Mouse (Mus musculus): ENCODE data around the gene Tbr1. TPM values are rescaled to one million over a fixed set of nuclear protein-coding genes. Genes with fewer than 3 reads are reported as not detected.

The Tbr1 gene
- polyA plus RNA-seq, 1 experiment from 2014 or later, result not detected

DNA sequence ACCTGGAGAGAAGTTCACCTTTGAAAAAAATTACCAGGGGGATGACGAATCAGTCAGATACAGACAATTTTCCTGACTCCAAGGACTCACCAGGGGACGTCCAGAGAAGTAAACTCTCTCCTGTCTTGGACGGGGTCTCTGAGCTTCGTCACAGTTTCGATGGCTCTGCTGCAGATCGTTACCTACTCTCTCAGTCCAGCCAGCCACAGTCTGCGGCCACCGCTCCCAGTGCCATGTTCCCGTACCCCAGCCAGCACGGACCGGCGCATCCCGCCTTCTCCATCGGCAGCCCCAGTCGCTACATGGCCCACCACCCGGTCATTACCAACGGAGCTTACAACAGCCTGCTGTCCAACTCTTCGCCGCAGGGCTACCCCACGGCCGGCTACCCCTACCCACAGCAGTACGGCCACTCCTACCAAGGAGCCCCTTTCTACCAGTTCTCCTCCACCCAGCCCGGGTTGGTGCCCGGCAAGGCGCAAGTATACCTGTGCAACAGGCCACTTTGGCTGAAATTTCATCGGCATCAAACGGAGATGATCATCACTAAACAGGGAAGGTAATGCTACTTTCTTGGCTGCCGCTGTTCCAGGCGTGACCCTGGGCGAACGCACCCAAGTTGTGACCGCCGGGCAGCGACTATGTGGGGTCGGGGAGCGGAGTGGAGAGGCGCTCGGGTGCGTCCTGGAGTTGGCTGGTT is 2.3 kb downstream of the Tbr1 start:
- Histone ChIP-seq H3K4me3 (replicated peaks) (0 out of 2 replicates have a peak overlapping the region, but pooled peaks have one; percentile 3), H3K27me3 (replicated peaks) (peaks cover 53% of the 10 kb centered on the region)
- under 1% methylated on average over 39 of the region's 39 CpGs for WGBS

DNA sequence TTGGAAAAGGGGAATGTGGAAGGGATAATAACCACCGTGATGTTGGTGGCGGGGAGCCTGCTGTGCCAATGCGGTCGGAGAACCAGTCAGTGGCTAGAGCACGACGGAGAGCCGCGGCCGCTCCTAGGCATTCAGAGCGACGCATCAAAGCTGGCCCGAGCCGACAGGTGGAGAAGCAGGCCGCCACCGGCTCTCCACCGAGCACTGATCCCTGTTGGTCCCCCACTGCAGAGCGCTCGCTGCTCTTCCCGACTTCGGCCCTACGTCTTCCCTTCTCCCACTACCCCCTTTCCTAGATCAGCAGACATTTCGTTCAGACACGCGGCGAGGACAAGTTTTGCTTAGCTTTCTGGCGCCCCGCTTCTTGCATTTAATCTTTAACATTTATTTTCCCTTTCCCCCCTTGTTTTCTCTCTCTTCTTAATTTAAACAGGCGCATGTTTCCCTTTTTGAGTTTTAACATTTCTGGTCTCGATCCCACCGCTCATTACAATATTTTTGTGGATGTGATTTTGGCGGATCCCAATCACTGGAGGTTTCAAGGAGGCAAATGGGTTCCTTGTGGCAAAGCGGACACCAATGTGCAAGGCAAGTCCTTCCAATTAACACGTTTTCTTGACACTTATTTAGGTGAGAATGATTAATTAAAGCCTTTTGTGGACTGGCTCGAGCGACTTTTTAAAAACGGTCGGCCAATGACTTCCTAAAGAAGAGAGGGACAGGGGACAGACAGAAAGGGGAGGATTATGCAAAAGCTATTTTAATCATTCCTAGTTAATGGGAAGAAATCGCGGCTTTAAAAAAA is 3.0 kb downstream of the Tbr1 start:
- 0 out of 2 replicates have a peak overlapping the region, but pooled peaks have one; percentile 2 for H3K4me3 ChIP-seq (replicated peaks)
- H3K27me3 ChIP-seq (replicated peaks), result peaks cover 60% of the 10 kb centered on the region
- H3K4me1 ChIP-seq, result peaks cover 7% of the 10 kb centered on the region; the same call in 1 of the 2 replicates
- no peaks in the 10 kb centered on the region for H3K9me3 ChIP-seq
- H3K4me2 ChIP-seq, result peak overlapping the region; percentile 4; the same call in 1 of the 2 replicates
- H3K36me3 ChIP-seq, result no peaks in the 10 kb centered on the region
- WGBS, result 1% methylated on average over 39 of the region's 39 CpGs
- no peak for ATAC-seq (ENCODE audit: insufficient read depth, low FRiP score, low read depth)
- no peak overlapping the region for H3K9ac ChIP-seq
- H3K27ac ChIP-seq, result no peak overlapping the region

More for the DNA sequence above, 2.3 kb downstream of the Tbr1 start:
- H3K9ac ChIP-seq, result no peak overlapping the region
- peak; percentile 39; the same call in 1 of the 2 replicates for ATAC-seq (ENCODE audit: insufficient read depth, low FRiP score, low read depth)
- H3K4me2 ChIP-seq, result peak overlapping the region; percentile 14; the same call in 1 of the 2 replicates
- no peaks in the 10 kb centered on the region for H3K36me3 ChIP-seq
- H3K4me1 ChIP-seq, result peaks cover 7% of the 10 kb centered on the region; the same call in 1 of the 2 replicates
- H3K27ac ChIP-seq, result no peak overlapping the region
- no peaks in the 10 kb centered on the region for H3K9me3 ChIP-seq

DNA sequence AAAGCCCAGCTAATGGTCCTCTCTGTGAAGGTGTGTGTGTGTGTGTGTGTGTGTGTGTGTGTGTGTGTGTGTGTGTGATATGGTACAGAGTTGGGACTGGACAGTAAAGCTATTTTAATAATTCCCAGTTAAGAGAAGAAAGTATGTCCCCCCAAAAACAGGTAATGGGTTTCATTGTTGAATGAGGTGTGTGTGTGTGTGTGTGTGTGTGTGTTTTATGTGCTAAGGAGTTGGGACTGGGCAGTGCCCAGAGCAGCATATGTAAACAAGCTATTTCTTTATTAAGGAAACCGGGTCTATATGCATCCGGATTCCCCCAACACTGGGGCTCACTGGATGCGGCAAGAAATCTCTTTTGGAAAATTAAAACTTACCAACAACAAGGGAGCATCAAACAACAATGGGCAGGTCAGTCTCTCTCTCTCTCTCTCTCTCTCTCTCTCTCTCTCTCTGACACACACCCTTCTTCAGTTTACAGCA is 3.7 kb downstream of the Tbr1 start:
- H3K27me3 ChIP-seq (replicated peaks), result peaks cover 67% of the 10 kb centered on the region

DNA sequence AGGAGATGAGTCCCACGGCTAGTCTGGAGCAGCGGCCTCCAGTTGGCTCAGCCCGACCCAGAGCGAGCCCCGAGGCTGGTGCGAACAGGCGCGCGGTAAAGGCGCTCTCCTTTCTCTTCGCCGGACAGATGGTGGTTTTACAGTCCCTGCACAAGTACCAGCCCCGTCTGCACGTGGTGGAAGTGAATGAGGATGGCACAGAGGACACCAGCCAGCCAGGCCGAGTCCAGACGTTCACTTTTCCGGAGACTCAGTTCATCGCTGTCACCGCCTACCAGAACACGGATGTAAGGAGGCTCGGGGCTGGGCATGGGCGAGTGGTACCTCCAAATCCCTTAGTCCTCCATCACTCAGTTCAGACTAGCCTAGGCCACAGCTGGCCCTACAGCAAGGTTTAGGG is 4.4 kb downstream of the Tbr1 start:
- Histone ChIP-seq H3K9ac (no peak overlapping the region), H3K27ac (no peak overlapping the region), H3K27me3 (replicated peaks) (peaks cover 69% of the 10 kb centered on the region), H3K4me2 (no peak overlapping the region), H3K36me3 (no peaks in the 10 kb centered on the region), H3K4me1 (peaks cover 16% of the 10 kb centered on the region), H3K4me3 (replicated peaks) (no peak overlapping the region), H3K9me3 (no peaks in the 10 kb centered on the region)
- no peak for ATAC-seq (ENCODE audit: insufficient read depth, low FRiP score, low read depth)
- WGBS, result 2% methylated on average over 22 of the region's 22 CpGs

More for the DNA sequence above, 3.7 kb downstream of the Tbr1 start:
- Histone ChIP-seq H3K36me3 (no peaks in the 10 kb centered on the region), H3K9ac (no peak overlapping the region), H3K27ac (no peak overlapping the region), H3K4me1 (peaks cover 8% of the 10 kb centered on the region), H3K4me2 (no peak overlapping the region), H3K4me3 (replicated peaks) (no peak overlapping the region), H3K9me3 (no peaks in the 10 kb centered on the region)
- ATAC-seq (ENCODE audit: insufficient read depth, low FRiP score, low read depth), result no peak
- WGBS, result 3% methylated on average over 3 of the region's 3 CpGs

DNA sequence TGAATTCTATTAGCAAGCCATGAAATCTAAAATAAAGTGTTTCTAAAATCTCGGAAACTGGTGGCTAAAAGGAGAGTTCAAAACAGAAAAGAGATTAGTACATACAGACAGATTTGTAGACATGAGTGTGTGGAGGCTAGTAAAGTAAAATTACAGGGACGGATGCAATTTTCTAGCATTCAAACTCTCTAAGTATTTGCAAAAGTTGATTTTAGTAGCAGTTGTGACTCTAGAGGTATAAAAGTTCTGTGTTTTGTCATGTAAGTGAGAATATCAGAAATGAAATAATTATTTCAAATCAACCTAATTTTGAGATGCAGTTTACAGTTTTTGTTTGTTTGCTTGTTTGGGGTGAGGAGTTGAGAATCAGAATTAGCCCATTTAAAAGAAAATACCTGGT is 5.1 kb downstream of the Tbr1 start:
- no peak overlapping the region for H3K27ac ChIP-seq
- H3K4me2 ChIP-seq, result no peak overlapping the region
- peaks cover 69% of the 10 kb centered on the region for H3K27me3 ChIP-seq (replicated peaks)
- no peaks in the 10 kb centered on the region for H3K36me3 ChIP-seq
- no peak overlapping the region for H3K9ac ChIP-seq
- no peaks in the 10 kb centered on the region for H3K9me3 ChIP-seq
- peaks cover 21% of the 10 kb centered on the region for H3K4me1 ChIP-seq
- no peak for ATAC-seq (ENCODE audit: insufficient read depth, low FRiP score, low read depth)
- WGBS, result 23% methylated on average over 2 of the region's 2 CpGs
- no peak overlapping the region for H3K4me3 ChIP-seq (replicated peaks)

DNA sequence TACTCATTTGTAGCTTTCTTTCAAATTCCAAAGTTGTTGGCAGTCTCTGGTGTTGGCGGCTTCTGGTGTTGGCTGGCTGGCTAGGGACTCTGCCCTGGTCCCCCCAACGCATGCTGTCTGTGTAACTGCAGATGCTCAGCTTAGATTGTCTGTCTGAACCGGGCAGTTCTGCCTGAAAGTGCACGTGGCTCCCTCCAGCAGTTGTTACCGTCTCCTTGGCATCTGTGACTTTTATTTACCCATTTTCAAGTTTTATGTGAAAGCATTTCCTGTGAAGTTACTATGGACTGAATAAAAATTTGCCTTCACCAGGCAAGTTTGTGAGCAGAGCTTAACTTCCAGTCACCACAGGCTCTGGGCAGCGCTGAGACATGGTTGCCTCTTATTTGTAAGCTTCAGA is 6.0 kb downstream of the Tbr1 start:
- no peak overlapping the region for H3K9ac ChIP-seq
- H3K4me2 ChIP-seq, result no peak overlapping the region
- H3K4me1 ChIP-seq, result peaks cover 21% of the 10 kb centered on the region
- peaks cover 65% of the 10 kb centered on the region for H3K27me3 ChIP-seq (replicated peaks)
- no peak overlapping the region for H3K27ac ChIP-seq
- 2% methylated on average over 6 of the region's 6 CpGs for WGBS
- H3K36me3 ChIP-seq, result no peaks in the 10 kb centered on the region
- H3K9me3 ChIP-seq, result no peaks in the 10 kb centered on the region
- H3K4me3 ChIP-seq (replicated peaks), result no peak overlapping the region
- ATAC-seq (ENCODE audit: insufficient read depth, low FRiP score, low read depth), result no peak

DNA sequence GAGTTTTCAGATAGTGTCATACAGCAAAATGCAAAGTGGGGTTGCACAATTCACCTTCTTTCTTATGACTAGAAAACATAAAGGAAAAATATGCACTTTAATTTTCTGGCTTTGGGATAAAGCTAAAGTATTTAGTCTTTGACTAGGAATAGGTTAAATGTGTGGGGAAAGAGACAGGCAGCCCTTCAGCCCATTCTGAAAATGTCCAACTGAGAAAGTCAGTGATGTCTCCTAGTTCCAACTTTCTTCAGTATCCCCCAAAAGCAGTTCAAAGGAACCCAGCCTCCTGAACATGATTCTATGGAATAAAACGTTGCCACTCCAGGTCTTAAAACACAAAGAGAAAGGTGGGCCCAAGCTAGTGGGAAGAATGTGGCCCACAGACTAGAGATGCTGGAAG is 6.7 kb downstream of the Tbr1 start:
- H3K9ac ChIP-seq, result no peak overlapping the region
- H3K36me3 ChIP-seq, result no peaks in the 10 kb centered on the region
- H3K4me3 ChIP-seq (replicated peaks), result no peak overlapping the region
- peaks cover 21% of the 10 kb centered on the region for H3K4me1 ChIP-seq
- H3K9me3 ChIP-seq, result no peaks in the 10 kb centered on the region
- H3K27ac ChIP-seq, result no peak overlapping the region
- no peak for ATAC-seq (ENCODE audit: insufficient read depth, low FRiP score, low read depth)
- 2% methylated on average over 1 of the region's 1 CpGs for WGBS
- no peak overlapping the region for H3K4me2 ChIP-seq
- H3K27me3 ChIP-seq (replicated peaks), result peaks cover 68% of the 10 kb centered on the region

DNA sequence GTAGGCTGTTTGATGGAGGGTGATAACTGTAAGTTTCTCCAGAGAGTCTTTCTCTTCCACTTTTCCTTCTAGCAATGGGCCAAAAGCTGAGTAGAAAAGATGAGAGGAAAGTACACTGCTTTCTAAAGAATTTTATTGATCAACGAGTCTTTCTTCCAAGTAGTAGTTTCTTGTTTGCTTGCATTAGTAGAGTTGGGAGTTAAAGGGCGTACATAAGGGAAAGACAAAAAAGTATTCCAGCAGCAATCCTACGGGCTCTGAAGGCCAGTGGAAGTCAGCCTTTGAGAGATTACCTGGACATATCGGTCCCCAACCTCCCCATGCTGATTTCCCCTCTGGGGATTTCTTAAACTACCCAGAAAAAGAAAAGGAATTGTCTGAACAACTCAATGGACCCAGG is 8.0 kb downstream of the Tbr1 start:
- H3K4me1 ChIP-seq, result peaks cover 17% of the 10 kb centered on the region
- H3K4me2 ChIP-seq, result no peak overlapping the region
- H3K36me3 ChIP-seq, result no peaks in the 10 kb centered on the region
- no peak overlapping the region for H3K27ac ChIP-seq
- H3K27me3 ChIP-seq (replicated peaks), result peaks cover 72% of the 10 kb centered on the region
- no peaks in the 10 kb centered on the region for H3K9me3 ChIP-seq
- no peak overlapping the region for H3K9ac ChIP-seq
- no peak overlapping the region for H3K4me3 ChIP-seq (replicated peaks)
- ATAC-seq (ENCODE audit: insufficient read depth, low FRiP score, low read depth), result no peak
- 47% methylated on average over 4 of the region's 4 CpGs for WGBS

DNA sequence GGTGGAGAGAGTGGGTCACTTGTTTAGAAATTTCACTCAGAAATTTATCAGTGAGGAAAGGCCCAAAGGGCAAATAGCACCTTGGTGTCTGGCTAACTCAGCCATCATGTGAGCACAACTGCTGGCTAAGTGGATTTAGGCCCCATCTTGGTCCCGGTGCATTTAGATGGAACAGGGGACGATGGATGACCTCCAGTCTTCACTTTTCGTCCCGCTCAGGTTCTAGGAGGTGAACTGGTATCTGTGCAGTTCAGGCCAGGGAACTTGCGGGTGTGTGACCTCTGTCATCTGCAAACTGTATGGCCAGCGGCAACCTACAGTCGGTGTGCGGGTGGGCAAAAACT is 8.4 kb downstream of the Tbr1 start:
- H3K27me3 ChIP-seq (replicated peaks), result peaks cover 73% of the 10 kb centered on the region
- no peak for ATAC-seq (ENCODE audit: insufficient read depth, low FRiP score, low read depth)
- no peak overlapping the region for H3K27ac ChIP-seq
- H3K4me3 ChIP-seq (replicated peaks), result peak overlapping the region; percentile 50; the same call in 1 of the 2 replicates
- peak overlapping the region; percentile 95 for H3K4me2 ChIP-seq
- no peak overlapping the region for H3K9ac ChIP-seq
- no peaks in the 10 kb centered on the region for H3K9me3 ChIP-seq
- H3K36me3 ChIP-seq, result no peaks in the 10 kb centered on the region
- WGBS, result 24% methylated on average over 8 of the region's 8 CpGs
- H3K4me1 ChIP-seq, result peaks cover 19% of the 10 kb centered on the region

DNA sequence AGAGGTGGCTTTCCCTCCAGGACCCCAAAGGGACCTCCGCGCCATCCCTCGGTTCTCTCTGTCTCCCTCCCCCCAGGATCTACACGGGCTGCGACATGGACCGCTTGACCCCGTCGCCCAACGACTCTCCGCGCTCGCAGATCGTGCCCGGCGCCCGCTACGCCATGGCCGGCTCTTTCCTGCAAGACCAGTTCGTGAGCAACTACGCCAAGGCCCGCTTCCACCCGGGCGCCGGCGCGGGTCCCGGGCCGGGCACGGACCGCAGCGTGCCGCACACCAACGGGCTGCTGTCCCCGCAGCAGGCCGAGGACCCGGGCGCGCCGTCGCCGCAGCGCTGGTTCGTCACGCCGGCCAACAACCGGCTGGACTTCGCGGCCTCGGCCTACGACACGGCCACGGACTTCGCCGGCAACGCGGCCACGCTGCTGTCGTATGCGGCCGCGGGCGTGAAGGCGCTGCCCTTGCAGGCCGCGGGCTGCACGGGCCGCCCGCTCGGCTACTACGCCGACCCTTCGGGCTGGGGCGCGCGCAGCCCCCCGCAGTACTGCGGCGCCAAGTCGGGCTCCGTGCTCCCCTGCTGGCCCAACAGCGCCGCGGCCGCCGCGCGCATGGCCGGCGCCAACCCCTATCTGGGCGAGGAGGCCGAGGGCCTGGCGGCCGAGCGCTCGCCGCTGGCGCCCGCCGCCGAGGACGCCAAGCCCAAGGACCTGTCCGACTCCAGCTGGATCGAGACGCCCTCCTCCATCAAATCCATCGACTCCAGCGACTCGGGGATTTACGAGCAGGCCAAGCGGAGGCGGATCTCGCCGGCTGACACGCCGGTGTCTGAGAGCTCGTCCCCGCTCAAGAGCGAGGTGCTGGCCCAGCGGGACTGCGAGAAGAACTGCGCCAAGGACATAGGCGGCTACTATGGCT is 9.0 kb downstream of the Tbr1 start:
- H3K36me3 ChIP-seq, result no peaks in the 10 kb centered on the region

DNA sequence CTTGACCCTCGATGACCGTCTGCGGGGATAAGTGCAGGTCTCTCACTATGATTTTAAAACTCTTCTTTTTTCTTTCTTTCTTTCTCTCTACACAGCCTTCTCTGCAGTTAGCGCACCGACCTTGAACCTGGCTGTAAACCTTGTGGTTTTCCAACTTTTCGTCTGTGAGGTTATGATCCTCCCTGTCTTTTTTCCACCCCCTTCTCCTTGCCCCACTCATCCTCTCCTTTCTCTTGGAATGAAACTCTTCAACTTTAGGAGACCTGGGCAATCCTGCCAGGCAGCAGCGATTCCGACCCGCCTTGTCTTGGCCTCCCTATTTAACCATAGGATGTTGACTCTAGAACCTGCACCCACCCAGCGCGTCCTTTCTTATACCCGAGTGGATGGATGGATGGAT is 9.8 kb downstream of the Tbr1 start:
- Histone ChIP-seq H3K9ac (0 out of 2 replicates have a peak overlapping the region, but pooled peaks have one; percentile 19), H3K36me3 (no peaks in the 10 kb centered on the region)
- WGBS, result 7% methylated on average over 12 of the region's 12 CpGs

More for the DNA sequence above, 9.0 kb downstream of the Tbr1 start:
- ATAC-seq (ENCODE audit: insufficient read depth, low FRiP score, low read depth), result peak; percentile 79
- Histone ChIP-seq H3K4me1 (peaks cover 19% of the 10 kb centered on the region), H3K9me3 (no peaks in the 10 kb centered on the region), H3K4me3 (replicated peaks) (peak overlapping the region; percentile 50), H3K27ac (no peak overlapping the region), H3K4me2 (peak overlapping the region; percentile 95), H3K9ac (peak overlapping the region; percentile 19; the same call in 1 of the 2 replicates), H3K27me3 (replicated peaks) (peaks cover 70% of the 10 kb centered on the region)
- WGBS, result 1% methylated on average over 120 of the region's 121 CpGs

More for the DNA sequence above, 9.8 kb downstream of the Tbr1 start:
- peak overlapping the region; percentile 95 for H3K4me2 ChIP-seq
- H3K9me3 ChIP-seq, result no peaks in the 10 kb centered on the region
- H3K4me1 ChIP-seq, result peaks cover 19% of the 10 kb centered on the region
- H3K27me3 ChIP-seq (replicated peaks), result peaks cover 63% of the 10 kb centered on the region
- ATAC-seq (ENCODE audit: insufficient read depth, low FRiP score, low read depth), result no peak
- no peak overlapping the region for H3K27ac ChIP-seq
- peak overlapping the region; percentile 50 for H3K4me3 ChIP-seq (replicated peaks)
